Mouse (Mus musculus) heart, adult 2 months (tissue): ENCODE data around the gene Ofcc1.

Source experiments
- CTCF ChIP-seq: fragments of 200-600 bp; IDR thresholded peaks from 2 replicates; pipeline ENCODE4 v1.8.1; 2022; ENCODE audit warnings: antibody characterized with exemption, mild to moderate bottlenecking, moderate library complexity
- POLR2A ChIP-seq: fragments of 200-500 bp; IDR thresholded peaks from 2 replicates; pipeline ENCODE4 v1.6.1; 2011; ENCODE audit warnings: mild to moderate bottlenecking, low read depth, low read length, control low read depth; ENCODE audit not compliant: insufficient read depth

GRCm38 (mm10) chr13:40320814-40321525 is 40.3 kb downstream of the Ofcc1 start:
- TF ChIP-seq POLR2A (no peak), CTCF (no peak)
